Mouse (Mus musculus) small intestine, adult 10 weeks (tissue): ENCODE measurements around the gene Tcap. TPM values are rescaled to one million over a fixed set of nuclear protein-coding genes. Genes with fewer than 3 reads are reported as not detected.

ENCODE experiments used
- polyA plus RNA-seq: library from polyadenylated mRNA; stranded (reverse); fragments of 350-450 nt; fragmentation: Illumina TruSeq; extraction: RNeasy Lipid Tissue Mini Kit (QIAGEN cat#74804); gene quantifications from one replicate; pipeline ENCODE4 v1.2.3, GENCODE M21; 2014; ENCODE audit warnings: low replicate concordance

The Tcap gene
- not detected for polyA plus RNA-seq

GRCm38 (mm10) chr11:98383261-98384030 lies at the start of gene Tcap:
Gene Tcap (plus strand): TSS chr11:98383811.

GRCm38 (mm10) chr11:98348083-98348961 lies 35.3 kb upstream of the Tcap start, which contains the start of gene Ppp1r1b:
Gene Ppp1r1b (plus strand): TSS chr11:98348404.

GRCm38 (mm10) chr11:98358161-98359083 lies 25.2 kb upstream of the Tcap start, which contains the start of gene Stard3:
Gene Stard3 (plus strand): TSS chr11:98358368.

GRCm38 (mm10) chr11:98385638-98386585 lies 2.3 kb downstream of the Tcap start, which contains the start of gene Pnmt:
Gene Pnmt (plus strand): TSS chr11:98386450.

GRCm38 (mm10) chr11:98400161-98400726 lies 16.6 kb downstream of the Tcap start, which contains the start of gene Pgap3:
Gene Pgap3 (minus strand): TSS chr11:98400490.

GRCm38 (mm10) chr11:98412273-98412796 lies 28.7 kb downstream of the Tcap start, which contains the start of gene Erbb2:
Gene Erbb2 (plus strand): TSS chr11:98412470.

Other genes with a start within 250 kb of the Tcap start
- 13.2 TPM for gene Fbxl20, start 233.4 kb upstream of the Tcap start, polyA plus RNA-seq
- 37.7 TPM for gene Med1, start 190.5 kb upstream of the Tcap start, polyA plus RNA-seq
- 28.2 TPM for gene Cdk12, start 180.8 kb upstream of the Tcap start, polyA plus RNA-seq
- gene Neurod2, start 54.2 kb upstream of the Tcap start, polyA plus RNA-seq, result not detected
- 5.9 TPM for gene Ppp1r1b, start 35.4 kb upstream of the Tcap start, polyA plus RNA-seq
- gene Stard3, start 25.4 kb upstream of the Tcap start, polyA plus RNA-seq, result 1.0 TPM
- not detected for gene Pnmt, start 2.6 kb downstream of the Tcap start, polyA plus RNA-seq
- gene Pgap3, start 16.7 kb downstream of the Tcap start, polyA plus RNA-seq, result not detected
- 2.1 TPM for gene Erbb2, start 28.7 kb downstream of the Tcap start, polyA plus RNA-seq
- 31.8 TPM for gene Mien1, start 55.2 kb downstream of the Tcap start, polyA plus RNA-seq
- 2.2 TPM for gene Grb7, start 62.6 kb downstream of the Tcap start, polyA plus RNA-seq
- 5.1 TPM for gene Ikzf3, start 162.2 kb downstream of the Tcap start, polyA plus RNA-seq
- gene Zpbp2, start 167.3 kb downstream of the Tcap start, polyA plus RNA-seq, result 1.0 TPM
- gene Ormdl3, start 203.6 kb downstream of the Tcap start, polyA plus RNA-seq, result 5.3 TPM
- gene Lrrc3c, start 214.5 kb downstream of the Tcap start, polyA plus RNA-seq, result not detected
- gene Gm12355, start 241.8 kb downstream of the Tcap start, polyA plus RNA-seq, result not detected
- not detected for gene Gsdma3, start 242.5 kb downstream of the Tcap start, polyA plus RNA-seq